Mouse (Mus musculus) liver, adult 2 months (tissue): ENCODE data around the gene Fat2. TPM values are rescaled to one million over a fixed set of nuclear protein-coding genes. Genes with fewer than 3 reads are reported as not detected.

ENCODE experiments used
- DNase-seq: peaks from one replicate; pipeline ENCODE4 v3.0.0-alpha.2; 2011; ENCODE audit warnings: low read depth, low spot score; ENCODE audit errors: extremely low read depth
- H3K27ac ChIP-seq: fragments of 200-500 bp; replicated peaks from 2 replicates; pipeline ENCODE4 v1.5.1; 2012; ENCODE audit warnings: low read depth, mild to moderate bottlenecking, control low read depth, inconsistent platforms, low read length; ENCODE audit not compliant: insufficient read depth
- H3K27me3 ChIP-seq: fragments of 200-500 bp; 2 replicates; pipeline ENCODE4 v1.6.1; 2012; ENCODE audit warnings: mild to moderate bottlenecking, moderate library complexity, low read length, inconsistent platforms; ENCODE audit not compliant: control insufficient read depth, insufficient read depth
- H3K36me3 ChIP-seq: fragments of 200-500 bp; 2 replicates; pipeline ENCODE4 v1.6.1; 2012; ENCODE audit warnings: low read length, inconsistent platforms; ENCODE audit not compliant: control insufficient read depth, insufficient read depth
- H3K4me1 ChIP-seq: fragments of 200-500 bp; 2 replicates; pipeline ENCODE4 v1.6.1; 2011; ENCODE audit warnings: low read length; ENCODE audit not compliant: control insufficient read depth, insufficient read depth
- H3K4me3 ChIP-seq: fragments of 200-500 bp; 2 replicates; pipeline ENCODE4 v1.5.1; 2011; ENCODE audit warnings: low read depth, mild to moderate bottlenecking, control low read depth, low read length, moderate library complexity; ENCODE audit not compliant: insufficient read depth
- H3K79me2 ChIP-seq: fragments of 200-500 bp; 2 replicates; pipeline ENCODE4 v1.6.1; 2012; ENCODE audit warnings: inconsistent platforms, mild to moderate bottlenecking, low read length, moderate library complexity; ENCODE audit not compliant: control insufficient read depth, insufficient read depth
- H3K9ac ChIP-seq: fragments of 200-500 bp; 2 replicates; pipeline ENCODE4 v1.6.1; 2012; ENCODE audit warnings: low read depth, mild to moderate bottlenecking, control low read depth, inconsistent platforms, low read length
- CTCF ChIP-seq: fragments of 200-500 bp; IDR thresholded peaks from 2 replicates; pipeline ENCODE4 v1.5.1; 2011; ENCODE audit warnings: low read depth, low read length, control low read depth
- POLR2A ChIP-seq: fragments of 200-500 bp; IDR thresholded peaks from 2 replicates; pipeline ENCODE4 v1.6.1; 2011; ENCODE audit warnings: low read length, control low read depth; ENCODE audit not compliant: insufficient read depth; ENCODE audit errors: extremely low read depth
- WGBS: fragments of 180-500 bp; shearing (Covaris S2); methylation state at CpG from one replicate; pipeline ENCODE4 v1.1.7; 2018; 5-methylcytosine and 5-hydroxymethylcytosine counted together
- polyA plus RNA-seq: library from polyadenylated mRNA; depleted of rRNA; stranded (reverse); fragments of >200 nt; gene quantifications from 2 replicates; pipeline ENCODE4 v1.2.3, GENCODE M21; 2012
- total RNA-seq: library from RNA; depleted of rRNA; stranded (reverse); fragments of >200 nt; gene quantifications from 2 replicates; pipeline ENCODE4 v1.2.3, GENCODE M21; 2014

Fat2 gene
- total and polyA plus RNA-seq, 2 experiments = not detected

GRCm38 (mm10) chr11:55335314-55336076, 869 bp downstream of the Fat2 start:
- Histone ChIP-seq H3K36me3 (no peaks in the 10 kb centered on the region), H3K79me2 (no peaks in the 10 kb centered on the region)

GRCm38 (mm10) chr11:55334545-55334944, 1.8 kb downstream of the Fat2 start:
- Histone ChIP-seq H3K79me2 (no peaks in the 10 kb centered on the region), H3K27me3 (no peaks in the 10 kb centered on the region), H3K4me1 (no peaks in the 10 kb centered on the region), H3K27ac (no peak overlapping the region), H3K4me3 (no peak overlapping the region), H3K9ac (no peak overlapping the region), H3K36me3 (no peaks in the 10 kb centered on the region)
- TF ChIP-seq CTCF = no peak
- no peak for TF ChIP-seq POLR2A
- WGBS = 89% methylated on average over 4 of the region's 4 CpGs
- no peak for DNase-seq

More at GRCm38 (mm10) chr11:55335314-55336076, 869 bp downstream of the Fat2 start:
- Histone ChIP-seq H3K4me1 (peaks cover 5% of the 10 kb centered on the region; the same call in 1 of the 2 replicates), H3K27ac (no peak overlapping the region), H3K9ac (no peak overlapping the region), H3K4me3 (no peak overlapping the region), H3K27me3 (no peaks in the 10 kb centered on the region)
- TF ChIP-seq POLR2A (no peak), CTCF (no peak)
- DNase-seq = no peak
- WGBS = 88% methylated on average over 14 of the region's 14 CpGs

- Histone ChIP-seq H3K4me3 (no peak overlapping the region), H3K4me1 (no peaks in the 10 kb centered on the region), H3K9ac (no peak overlapping the region), H3K27me3 (no peaks in the 10 kb centered on the region), H3K36me3 (no peaks in the 10 kb centered on the region), H3K27ac (no peak overlapping the region), H3K79me2 (no peaks in the 10 kb centered on the region)
- 86% methylated on average over 6 of the region's 6 CpGs for WGBS
- no peak for TF ChIP-seq POLR2A
- TF ChIP-seq CTCF = no peak
- no peak for DNase-seq
These were observed 2.3 kb downstream of the Fat2 start for GRCm38 (mm10) chr11:55334063-55334462.

GRCm38 (mm10) chr11:55329868-55330772, 6.2 kb downstream of the Fat2 start:
- TF ChIP-seq CTCF = no peak
- TF ChIP-seq POLR2A = no peak
- Histone ChIP-seq H3K4me1 (no peaks in the 10 kb centered on the region), H3K36me3 (no peaks in the 10 kb centered on the region), H3K4me3 (no peak overlapping the region), H3K27ac (no peak overlapping the region), H3K27me3 (no peaks in the 10 kb centered on the region), H3K9ac (no peak overlapping the region), H3K79me2 (no peaks in the 10 kb centered on the region)
- DNase-seq = no peak
- whole genome bisulfite sequencing = 64% methylated on average over 16 of the region's 16 CpGs

- DNase-seq = no peak
- no peaks in the 10 kb centered on the region for H3K27me3 ChIP-seq
- no peaks in the 10 kb centered on the region for H3K79me2 ChIP-seq
- no peak overlapping the region for H3K9ac ChIP-seq
- TF ChIP-seq POLR2A (no peak), CTCF (no peak)
- no peaks in the 10 kb centered on the region for H3K4me1 ChIP-seq
- no peak overlapping the region for H3K4me3 ChIP-seq
- H3K27ac ChIP-seq = no peak overlapping the region
- H3K36me3 ChIP-seq = no peaks in the 10 kb centered on the region
- WGBS = 83% methylated on average over 9 of the region's 9 CpGs
These were observed 8.6 kb downstream of the Fat2 start for GRCm38 (mm10) chr11:55327558-55328409.
